Mouse (Mus musculus): ENCODE measurements around the gene Drg2. TPM values are rescaled to one million over a fixed set of nuclear protein-coding genes. Genes with fewer than 3 reads are reported as not detected.
"Not testable (repeated sequence)": the region's sequence is repeated elsewhere in the genome, so short reads cannot be mapped to it uniquely, and the experiment has no call there.

Drg2 gene
- polyA plus RNA-seq, 1 experiment from 2014 or later: 48.6 TPM

DNA sequence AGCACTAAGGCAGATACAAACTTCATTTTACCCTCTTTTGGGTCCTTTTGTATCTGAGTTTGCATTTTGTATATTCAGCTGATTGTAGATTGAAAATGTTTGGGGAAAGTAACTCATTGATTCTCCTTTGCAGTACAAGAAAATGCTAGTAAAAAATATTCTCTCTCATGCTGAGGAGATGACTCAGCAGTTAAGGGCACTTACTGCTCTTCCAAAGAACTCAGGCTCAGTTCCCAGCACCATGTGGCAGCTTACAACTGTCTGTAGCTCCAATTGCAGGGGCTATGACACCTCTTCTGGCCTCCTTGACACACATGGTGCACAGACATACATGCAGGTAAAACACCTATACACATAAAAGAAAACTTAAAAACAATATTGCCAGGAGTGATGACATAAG is 20.9 kb upstream of the Drg2 start:
- Histone ChIP-seq H3K9me3 (ENCODE audit: low read length) (no peaks in the 10 kb centered on the region), H3K36me3 (ENCODE audit: insufficient read depth, low read length) (peaks cover 22% of the 10 kb centered on the region)

DNA sequence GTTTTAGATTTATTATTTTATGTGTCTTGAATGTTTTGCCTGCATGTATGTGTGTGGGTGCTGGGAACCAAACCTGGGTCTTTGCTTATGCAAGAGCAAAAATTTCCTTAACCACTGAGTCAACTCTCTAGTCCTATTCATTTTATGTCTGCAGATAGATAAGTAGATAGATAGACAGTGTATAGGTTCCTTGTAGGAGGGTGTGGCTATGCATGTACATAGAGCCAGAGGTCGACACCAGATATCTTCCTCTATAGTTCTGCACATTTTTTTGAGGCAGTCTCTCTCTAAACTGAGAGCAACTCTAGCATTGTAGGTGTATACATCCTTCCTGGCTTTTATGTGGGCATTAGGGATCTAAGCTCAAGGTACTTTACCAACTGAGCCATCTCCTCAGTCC is 19.3 kb upstream of the Drg2 start:
- H3K36me3 ChIP-seq (ENCODE audit: insufficient read depth, low read length): peaks cover 22% of the 10 kb centered on the region
- DNase-seq (ENCODE audit: low spot score): no peak
- H3K9me3 ChIP-seq (ENCODE audit: low read length): no peaks in the 10 kb centered on the region
- ATAC-seq: no peak
- TF ChIP-seq CTCF (IDR thresholded peaks at IDR 0.05) (no peak), EP300 (IDR thresholded peaks at IDR 0.05) (no peak)
- no peak overlapping the region for H3K4me3 ChIP-seq (ENCODE audit: low read depth, low read length)
- H3K27ac ChIP-seq (ENCODE audit: low read length): no peak overlapping the region
- H3K4me1 ChIP-seq (ENCODE audit: insufficient read depth, low read depth, low read length): no peaks in the 10 kb centered on the region
- 97% methylated on average over 1 of the region's 1 CpGs for whole genome bisulfite sequencing
- H3K9ac ChIP-seq (replicated peaks; ENCODE audit: low read depth): no peak overlapping the region
- H3K27me3 ChIP-seq (replicated peaks; ENCODE audit: insufficient read depth, low read length): no peaks in the 10 kb centered on the region
- no peak overlapping the region for H3K4me2 ChIP-seq (replicated peaks; ENCODE audit: low read depth, low read length)

More for the DNA sequence above, 20.9 kb upstream of the Drg2 start:
- Histone ChIP-seq H3K27me3 (replicated peaks; ENCODE audit: insufficient read depth, low read length) (no peaks in the 10 kb centered on the region), H3K4me3 (ENCODE audit: low read depth, low read length) (no peak overlapping the region), H3K4me1 (ENCODE audit: insufficient read depth, low read depth, low read length) (no peaks in the 10 kb centered on the region), H3K9ac (replicated peaks; ENCODE audit: low read depth) (no peak overlapping the region), H3K27ac (ENCODE audit: low read length) (no peak overlapping the region), H3K4me2 (replicated peaks; ENCODE audit: low read depth, low read length) (no peak overlapping the region)
- TF ChIP-seq CTCF (IDR thresholded peaks at IDR 0.05) (no peak), EP300 (IDR thresholded peaks at IDR 0.05) (no peak)
- DNase-seq (ENCODE audit: low spot score) (no peak), ATAC-seq (no peak)

DNA sequence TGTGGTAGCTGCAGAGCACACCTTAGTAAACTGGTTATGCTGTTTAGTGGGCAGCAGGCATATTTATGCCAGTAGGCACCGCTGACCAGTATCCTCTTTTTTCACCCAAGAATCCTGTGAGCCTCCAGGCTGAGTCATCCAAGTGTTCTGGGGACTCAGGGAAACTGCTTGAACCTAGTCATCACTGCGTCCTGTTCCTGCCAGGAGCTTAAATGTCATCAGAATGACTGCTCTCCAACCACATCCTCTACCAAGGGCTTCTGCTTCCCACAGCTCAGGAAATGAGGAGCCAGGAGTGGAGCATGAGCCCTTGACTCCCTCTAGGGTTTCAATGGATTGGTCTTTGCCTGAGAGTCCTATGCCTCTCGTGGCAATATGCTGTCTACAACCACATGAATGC is 17.8 kb upstream of the Drg2 start:
- Histone ChIP-seq H3K4me3 (ENCODE audit: low read depth, low read length) (no peak overlapping the region), H3K27ac (ENCODE audit: low read length) (no peak overlapping the region), H3K4me1 (ENCODE audit: insufficient read depth, low read depth, low read length) (no peaks in the 10 kb centered on the region), H3K27me3 (replicated peaks; ENCODE audit: insufficient read depth, low read length) (no peaks in the 10 kb centered on the region), H3K4me2 (replicated peaks; ENCODE audit: low read depth, low read length) (no peak overlapping the region), H3K9ac (replicated peaks; ENCODE audit: low read depth) (no peak overlapping the region), H3K36me3 (ENCODE audit: insufficient read depth, low read length) (peaks cover 22% of the 10 kb centered on the region), H3K9me3 (ENCODE audit: low read length) (no peaks in the 10 kb centered on the region)
- DNase-seq (ENCODE audit: low spot score) (no peak), ATAC-seq (no peak)
- no peak for TF ChIP-seq CTCF (IDR thresholded peaks at IDR 0.05)
- no peak for TF ChIP-seq EP300 (IDR thresholded peaks at IDR 0.05)
- 87% methylated on average over 3 of the region's 3 CpGs for WGBS

DNA sequence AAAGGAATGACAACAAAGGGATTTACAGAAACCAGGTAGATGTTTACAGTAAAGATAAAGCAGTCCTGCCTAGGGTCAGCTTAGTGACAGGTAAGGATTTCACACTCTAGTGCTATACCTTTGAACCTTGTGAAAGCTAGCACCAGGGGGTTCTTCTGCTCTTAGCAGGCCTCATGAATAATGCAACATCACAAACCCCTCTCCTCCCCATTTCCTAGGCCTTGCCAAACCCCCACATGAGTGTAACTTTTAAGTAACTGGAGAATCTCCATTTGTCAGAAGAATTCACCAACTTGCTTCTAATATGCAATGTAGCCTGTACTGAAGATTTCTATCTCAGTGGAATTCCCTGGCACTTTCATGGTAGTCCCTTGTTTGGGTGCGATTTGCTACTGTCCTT is 14.8 kb upstream of the Drg2 start:
- peaks cover 27% of the 10 kb centered on the region for H3K36me3 ChIP-seq (ENCODE audit: insufficient read depth, low read length)

DNA sequence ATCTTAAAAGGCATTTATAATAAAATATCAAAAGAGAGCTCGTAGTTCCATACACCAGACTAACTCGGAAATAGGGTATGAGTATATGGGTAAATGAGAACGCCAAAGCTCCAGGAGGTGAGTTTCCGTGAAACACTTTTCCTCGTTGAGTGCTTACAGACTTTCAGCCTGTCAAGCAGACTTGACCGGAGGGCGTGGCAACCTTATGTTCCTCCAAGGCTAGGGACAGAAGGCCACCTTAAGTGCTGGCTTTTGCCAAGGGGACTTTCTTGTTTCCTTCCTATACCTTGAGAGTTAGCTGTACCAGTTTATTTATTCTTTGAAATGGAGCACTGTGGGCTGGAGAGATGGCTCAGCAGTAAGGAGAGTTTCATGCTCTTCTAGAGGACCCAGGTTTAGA is 14.2 kb upstream of the Drg2 start:
- peaks cover 27% of the 10 kb centered on the region for H3K36me3 ChIP-seq (ENCODE audit: insufficient read depth, low read length)
- 0 out of 2 replicates have a peak overlapping the region, but pooled peaks have one; percentile 21 for H3K27ac ChIP-seq (ENCODE audit: low read length)
- WGBS: 32% methylated on average over 7 of the region's 7 CpGs
- no peak overlapping the region for H3K9ac ChIP-seq (replicated peaks; ENCODE audit: low read depth)
- no peak overlapping the region for H3K4me3 ChIP-seq (ENCODE audit: low read depth, low read length)
- DNase-seq (ENCODE audit: low spot score): peak; percentile 51
- no peaks in the 10 kb centered on the region for H3K27me3 ChIP-seq (replicated peaks; ENCODE audit: insufficient read depth, low read length)
- no peak for TF ChIP-seq EP300 (IDR thresholded peaks at IDR 0.05)
- no peak for TF ChIP-seq CTCF (IDR thresholded peaks at IDR 0.05)
- no peak for ATAC-seq
- no peak overlapping the region for H3K4me2 ChIP-seq (replicated peaks; ENCODE audit: low read depth, low read length)
- H3K9me3 ChIP-seq (ENCODE audit: low read length): no peaks in the 10 kb centered on the region
- H3K4me1 ChIP-seq (ENCODE audit: insufficient read depth, low read depth, low read length): no peaks in the 10 kb centered on the region

More for the DNA sequence above, 14.8 kb upstream of the Drg2 start:
- not testable (repeated sequence) for H3K4me2 ChIP-seq (replicated peaks; ENCODE audit: low read depth, low read length); H3K9me3 ChIP-seq (ENCODE audit: low read length); H3K4me1 ChIP-seq (ENCODE audit: insufficient read depth, low read depth, low read length); H3K9ac ChIP-seq (replicated peaks; ENCODE audit: low read depth); DNase-seq (ENCODE audit: low spot score); ATAC-seq; H3K27me3 ChIP-seq (replicated peaks; ENCODE audit: insufficient read depth, low read length); H3K27ac ChIP-seq (ENCODE audit: low read length); H3K4me3 ChIP-seq (ENCODE audit: low read depth, low read length)
- 18% methylated on average over 1 of the region's 1 CpGs for WGBS

DNA sequence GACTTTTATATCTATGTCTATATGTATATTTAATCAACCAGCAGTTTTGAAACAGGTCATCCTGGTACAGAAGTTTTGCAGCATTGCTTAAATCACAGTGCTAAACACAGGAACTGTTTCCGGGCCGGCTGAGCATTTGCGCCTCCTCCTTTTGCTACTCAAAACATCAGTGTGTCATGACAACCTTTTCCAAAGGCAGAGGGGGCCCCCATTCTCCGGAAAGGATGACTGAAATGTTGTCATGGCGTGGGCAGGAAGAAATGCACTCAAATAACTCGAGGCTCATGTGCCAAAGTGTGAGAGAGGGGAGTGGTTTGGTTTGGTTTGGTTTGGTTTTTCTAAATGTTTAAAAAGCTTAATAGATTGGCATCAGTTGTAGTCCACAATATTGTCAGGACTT is 11.5 kb upstream of the Drg2 start:
- no peaks in the 10 kb centered on the region for H3K4me1 ChIP-seq (ENCODE audit: insufficient read depth, low read depth, low read length)
- H3K27me3 ChIP-seq (replicated peaks; ENCODE audit: insufficient read depth, low read length): no peaks in the 10 kb centered on the region
- H3K27ac ChIP-seq (ENCODE audit: low read length): no peak overlapping the region
- 84% methylated on average over 6 of the region's 6 CpGs for WGBS
- ATAC-seq: no peak
- peaks cover 11% of the 10 kb centered on the region for H3K36me3 ChIP-seq (ENCODE audit: insufficient read depth, low read length)
- H3K9ac ChIP-seq (replicated peaks; ENCODE audit: low read depth): no peak overlapping the region
- no peak overlapping the region for H3K4me3 ChIP-seq (ENCODE audit: low read depth, low read length)
- DNase-seq (ENCODE audit: low spot score): no peak
- no peak overlapping the region for H3K4me2 ChIP-seq (replicated peaks; ENCODE audit: low read depth, low read length)
- TF ChIP-seq CTCF (IDR thresholded peaks at IDR 0.05) (no peak), EP300 (IDR thresholded peaks at IDR 0.05) (no peak)
- no peaks in the 10 kb centered on the region for H3K9me3 ChIP-seq (ENCODE audit: low read length)

DNA sequence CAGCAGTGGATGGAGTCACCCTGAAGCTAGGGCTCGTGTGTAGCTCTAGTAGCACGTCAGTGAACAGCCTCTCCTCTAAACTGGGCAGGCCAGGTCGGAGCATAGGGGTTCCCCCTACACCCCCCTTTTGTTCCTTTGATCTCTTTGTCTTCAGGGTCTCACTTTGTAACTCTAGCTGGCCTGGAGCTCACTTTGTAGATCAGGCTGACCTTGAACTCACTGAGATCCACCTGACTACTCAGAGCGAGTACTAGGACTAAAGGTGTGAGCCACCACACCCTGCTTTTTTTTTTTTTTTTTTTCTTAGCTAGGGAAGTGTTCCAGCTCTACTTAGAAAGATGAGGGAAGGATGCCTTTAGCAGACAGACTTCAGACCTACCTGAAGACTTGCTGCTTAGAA is 10.4 kb upstream of the Drg2 start:
- H3K4me2 ChIP-seq (replicated peaks; ENCODE audit: low read depth, low read length): no peak overlapping the region
- no peaks in the 10 kb centered on the region for H3K9me3 ChIP-seq (ENCODE audit: low read length)
- ATAC-seq: no peak
- no peak overlapping the region for H3K4me3 ChIP-seq (ENCODE audit: low read depth, low read length)
- 75% methylated on average over 4 of the region's 4 CpGs for WGBS
- no peak for TF ChIP-seq EP300 (IDR thresholded peaks at IDR 0.05)
- no peak for TF ChIP-seq CTCF (IDR thresholded peaks at IDR 0.05)
- H3K27ac ChIP-seq (ENCODE audit: low read length): no peak overlapping the region
- DNase-seq (ENCODE audit: low spot score): no peak
- peaks cover 8% of the 10 kb centered on the region; the same call in 1 of the 2 replicates for H3K36me3 ChIP-seq (ENCODE audit: insufficient read depth, low read length)
- H3K27me3 ChIP-seq (replicated peaks; ENCODE audit: insufficient read depth, low read length): no peaks in the 10 kb centered on the region
- H3K4me1 ChIP-seq (ENCODE audit: insufficient read depth, low read depth, low read length): no peaks in the 10 kb centered on the region
- no peak overlapping the region for H3K9ac ChIP-seq (replicated peaks; ENCODE audit: low read depth)
